Mouse (Mus musculus) monocyte, adult 2 months (primary cell): ENCODE measurements around the gene Snx32.

ENCODE experiments used
- DNase-seq, 2 experiments: peaks; one replicate each; pipeline ENCODE4 v3.0.0; 2022; ENCODE audit warnings: low spot score in 2 of 2, low read depth in 1 of 2

Gene Snx32

DNA sequence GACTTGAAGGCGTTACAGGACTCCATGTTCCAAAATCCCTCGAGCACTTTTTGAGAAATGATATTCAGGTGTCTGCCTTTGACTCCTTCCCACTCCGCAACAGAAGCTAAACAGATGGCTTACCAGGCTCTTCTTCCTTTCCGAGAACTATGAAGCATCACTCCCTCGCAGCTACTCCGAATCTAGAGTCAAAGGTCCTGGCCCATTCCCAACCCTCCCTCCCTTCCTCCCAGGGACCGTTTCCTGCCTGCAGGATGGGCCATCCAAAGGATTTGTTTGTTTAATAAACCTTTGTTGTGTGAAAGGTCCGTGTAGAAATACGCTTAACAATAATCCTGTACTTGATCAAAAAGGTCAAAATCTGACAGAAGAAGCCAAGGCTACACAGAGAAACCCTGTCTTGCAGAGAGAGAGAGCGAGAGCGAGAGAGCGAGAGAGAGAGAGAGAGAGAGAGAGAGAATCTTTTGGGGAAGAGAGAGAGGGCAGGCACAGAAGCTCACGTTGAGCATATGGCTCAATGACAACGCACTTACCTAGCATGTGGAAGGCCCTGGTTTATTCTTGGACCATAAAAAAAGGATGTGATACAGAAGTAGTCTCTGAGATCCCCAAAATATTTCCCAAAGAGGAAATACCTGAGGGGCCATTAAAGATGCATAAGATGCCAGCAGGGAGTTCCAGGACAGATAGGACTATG is 52.4 kb downstream of the Snx32 start, which contains the start of gene Ccdc85b:
Ccdc85b (minus strand) TSS at position 149 of the 697 bp plus-strand sequence.
- no peak for DNase-seq

GRCm38 (mm10) chr19:5456922-5457745 is 53.2 kb downstream of the Snx32 start:
- peak; percentile 55 to 75 for DNase-seq

- DNase-seq, result no peak
These were observed 54.0 kb downstream of the Snx32 start for GRCm38 (mm10) chr19:5456241-5456921.

DNA sequence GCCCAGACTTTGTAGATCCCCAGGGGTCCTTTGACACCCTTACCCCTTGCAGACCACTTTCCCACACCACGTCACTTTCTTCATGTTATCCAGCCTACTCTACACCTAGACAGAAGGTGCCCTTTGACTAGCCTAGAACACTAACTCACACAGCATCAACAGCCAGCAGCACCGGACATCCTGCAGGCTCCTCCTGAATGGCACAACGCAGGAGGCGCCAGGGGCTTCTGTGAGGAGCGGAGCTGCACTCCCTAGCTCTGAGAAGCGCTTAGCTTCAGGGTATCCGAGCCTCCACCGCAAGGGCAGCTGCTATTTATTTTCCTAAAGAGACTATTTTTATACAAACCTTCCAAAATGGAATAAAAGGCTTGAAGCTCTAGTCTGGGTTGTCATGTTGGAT is 54.8 kb downstream of the Snx32 start:
- no peak for DNase-seq

DNA sequence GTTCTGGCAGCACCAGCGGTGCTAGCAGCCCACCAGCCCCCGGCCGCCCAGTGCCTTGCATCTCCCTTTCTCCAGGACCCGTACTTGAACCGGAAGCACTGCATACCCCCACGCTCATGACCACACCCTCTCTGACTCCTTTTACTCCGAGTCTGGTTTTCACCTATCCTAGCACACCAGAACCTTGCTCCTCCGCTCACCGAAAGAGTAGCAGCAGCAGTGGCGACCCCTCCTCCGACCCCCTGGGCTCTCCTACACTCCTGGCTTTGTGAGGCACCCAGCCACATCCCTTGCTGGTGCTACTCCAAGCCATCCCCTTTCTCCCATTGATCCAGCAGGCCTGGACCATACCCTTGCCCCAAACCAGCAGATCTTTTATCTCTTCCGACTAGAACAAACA is 55.3 kb downstream of the Snx32 start:
- DNase-seq, result no peak

- no peak for DNase-seq
These were observed 58.6 kb downstream of the Snx32 start for GRCm38 (mm10) chr19:5451766-5452165.

DNA sequence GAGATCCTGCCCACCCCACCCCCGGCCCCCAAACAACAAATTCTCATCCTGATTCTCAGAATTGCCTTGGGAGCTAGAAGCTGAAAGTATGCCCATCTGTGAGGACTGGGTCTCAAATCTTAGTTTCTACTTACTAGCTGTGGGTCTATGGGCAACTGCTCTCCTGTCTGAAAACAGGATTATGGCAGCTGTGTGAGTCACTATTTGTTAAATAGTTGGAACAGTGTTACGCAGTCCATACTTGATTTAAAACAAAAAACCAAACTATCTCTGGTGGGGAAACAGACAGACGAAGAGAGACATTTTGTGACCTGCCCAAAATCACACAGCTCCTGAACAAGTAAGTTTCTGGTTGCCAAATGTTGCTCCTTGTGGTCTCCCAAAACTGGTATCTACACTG is 60.7 kb downstream of the Snx32 start:
- DNase-seq, result no peak

GRCm38 (mm10) chr19:5448354-5449150 is 61.8 kb downstream of the Snx32 start:
- DNase-seq, result no peak

DNA sequence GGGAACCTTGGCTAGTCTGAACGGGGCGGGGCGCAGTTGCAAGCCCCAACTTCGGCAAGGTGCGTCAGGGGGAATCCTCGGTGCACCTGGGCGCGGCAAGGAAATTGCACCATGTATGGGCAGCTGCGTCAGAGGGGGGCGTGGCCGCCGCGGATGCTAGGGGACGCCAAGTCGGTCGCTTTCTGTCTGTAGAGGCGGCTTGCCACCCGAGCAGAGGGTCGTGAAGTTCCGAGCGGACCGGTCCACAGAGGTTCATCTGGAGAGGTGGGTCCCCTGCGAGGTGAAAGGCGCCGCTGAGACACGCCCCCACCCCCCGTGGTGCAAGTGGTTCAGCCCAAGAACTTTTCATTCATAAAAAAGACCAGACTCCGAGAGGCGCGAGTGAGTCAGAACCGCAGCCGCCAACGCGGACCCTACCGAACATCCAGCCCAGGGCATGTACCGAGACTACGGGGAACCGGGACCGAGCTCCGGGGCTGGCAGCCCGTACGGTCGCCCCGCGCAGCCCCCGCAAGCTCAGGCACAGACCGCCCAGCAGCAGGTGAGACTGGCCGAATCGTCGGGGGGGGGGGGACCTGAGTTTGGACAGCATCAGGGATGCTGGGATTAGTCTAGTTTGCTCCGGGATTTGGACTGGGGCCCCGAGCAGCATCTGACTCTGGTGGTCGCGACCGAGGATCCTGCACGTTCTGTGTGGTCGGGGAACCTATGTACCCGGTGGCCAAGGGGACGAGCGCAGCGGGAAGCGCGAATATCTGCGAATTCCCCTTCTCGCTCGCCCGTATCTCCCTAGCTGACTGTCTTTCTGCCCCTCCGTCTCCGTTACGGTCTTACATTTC is 62.6 kb downstream of the Snx32 start, which contains the start of gene Fosl1:
Fosl1 (plus strand) TSS at position 33 of the 839 bp plus-strand sequence.
- peak in 1 of 2 experiments; percentile 57 for DNase-seq

DNA sequence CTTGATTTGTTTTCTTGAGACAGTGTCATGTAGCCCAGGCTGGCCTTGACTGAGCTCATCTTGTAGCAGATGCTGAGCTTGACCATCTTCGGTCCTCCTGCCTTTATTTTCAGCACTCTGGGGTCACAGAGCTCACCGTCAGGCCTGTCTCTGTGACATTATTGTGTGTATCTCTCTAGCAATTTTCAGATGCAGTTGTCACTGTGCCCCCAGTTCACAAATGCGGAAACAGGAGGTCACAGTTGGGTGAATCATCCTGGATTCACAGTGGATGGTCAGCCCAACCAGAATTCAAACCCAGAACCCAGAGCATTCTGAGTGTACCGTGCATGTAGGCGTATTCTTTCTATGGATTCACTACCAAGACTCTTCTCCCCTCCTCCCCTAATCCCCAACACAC is 64.6 kb downstream of the Snx32 start:
- no peak for DNase-seq

- DNase-seq, result no peak
These were observed 65.4 kb downstream of the Snx32 start for GRCm38 (mm10) chr19:5444954-5445353.

DNA sequence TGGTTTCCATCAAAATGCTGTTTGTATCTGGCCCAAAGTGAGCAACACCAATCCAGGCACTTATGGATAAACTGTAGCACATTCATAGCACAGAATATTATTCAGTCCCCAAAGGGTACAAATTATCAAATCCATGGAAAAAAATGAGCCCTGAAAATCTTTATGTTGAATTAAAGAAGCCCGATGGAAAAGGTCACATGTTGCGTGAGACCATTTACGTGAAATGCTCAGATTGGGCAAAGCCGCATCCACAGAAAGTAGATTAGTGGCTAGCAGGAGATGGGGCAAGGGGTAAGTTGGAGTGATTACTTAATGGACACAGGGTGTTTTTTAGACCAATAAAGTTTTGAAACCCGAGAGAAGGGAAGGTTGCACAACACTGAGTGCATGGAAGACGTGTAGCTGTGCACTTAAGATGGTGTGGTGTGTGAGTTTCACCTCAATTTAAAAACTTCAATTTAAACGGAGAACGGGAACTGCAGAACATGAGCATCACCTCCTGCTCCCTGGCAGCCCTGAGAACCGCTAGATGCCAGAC is 65.9 kb downstream of the Snx32 start:
- DNase-seq, result no peak
